Comparison of ENCODE assay signal across 9 mouse cellular contexts in genomic region chr7:141217343-141218013, GRCm38 (mm10). TPM values are rescaled to one million over a fixed set of nuclear protein-coding genes. Genes with fewer than 3 reads are reported as not detected.
DNase-seq lines count a peak whose midpoint lies in the region; ATAC-seq and TF ChIP-seq lines count a peak whose summit lies in the region.
"Had no signal": no experiment of that assay in that cellular context is flagged by ENCODE, and none has a peak within 500 bp of the region (broad histone marks: within the 10 kb centered on the region; RNA-seq: fewer than 3 reads in every experiment).

No protein-coding gene starts in this region.

- H3K4me2 ChIP-seq in forebrain, embryonic 12.5 days: no peak overlapping the region; the same call in 1 of the 2 replicates
- H3K4me2 ChIP-seq in forebrain, postnatal 0 days (ENCODE audit: low read depth): no peak overlapping the region
- peak overlapping the region; percentile 93 for H3K4me2 ChIP-seq in kidney, postnatal 0 days (ENCODE audit: low read length)
- peak overlapping the region; percentile 88; the same call in 1 of the 2 replicates for H3K4me2 ChIP-seq in embryonic facial prominence, embryonic 13.5 days
- peak overlapping the region; percentile 100 for H3K4me2 ChIP-seq in liver, embryonic 15.5 days

- 93% methylated on average over 17 of the region's 17 CpGs for WGBS in forebrain, embryonic 12.5 days
- 93% methylated on average over 17 of the region's 17 CpGs for WGBS in forebrain, postnatal 0 days
- 86% methylated on average over 17 of the region's 17 CpGs for WGBS in kidney, postnatal 0 days
- WGBS in embryonic facial prominence, embryonic 13.5 days: 84% methylated on average over 17 of the region's 17 CpGs
- 89% methylated on average over 17 of the region's 17 CpGs for WGBS in liver, embryonic 15.5 days (ENCODE audit: insufficient replicate concordance)

- no peak for ATAC-seq in forebrain, embryonic 12.5 days (ENCODE audit: low FRiP score)
- no peak for ATAC-seq in forebrain, postnatal 0 days
- ATAC-seq in kidney, postnatal 0 days (replicated peaks; ENCODE audit: low FRiP score, low read depth): no peak
- no peak for ATAC-seq in embryonic facial prominence, embryonic 13.5 days (ENCODE audit: insufficient number of reproducible peaks, insufficient read depth, low FRiP score, low TSS enrichment, low read depth)
- no peak for ATAC-seq in liver, embryonic 15.5 days (ENCODE audit: insufficient read depth)

- H3K9ac ChIP-seq in forebrain, embryonic 12.5 days: 0 out of 2 replicates have a peak overlapping the region, but pooled peaks have one; percentile 75
- no peak overlapping the region for H3K9ac ChIP-seq in forebrain, postnatal 0 days
- peak overlapping the region; percentile 67; the same call in 1 of the 2 replicates for H3K9ac ChIP-seq in kidney, postnatal 0 days (ENCODE audit: low read depth, low read length)
- H3K9ac ChIP-seq in embryonic facial prominence, embryonic 13.5 days: 0 out of 2 replicates have a peak overlapping the region, but pooled peaks have one; percentile 46
- 0 out of 2 replicates have a peak overlapping the region, but pooled peaks have one; percentile 89 for H3K9ac ChIP-seq in liver, embryonic 15.5 days

- TF ChIP-seq CTCF in forebrain, postnatal 0 days (IDR thresholded peaks at IDR 0.05; ENCODE audit: low read depth): no peak
- no peak for TF ChIP-seq CTCF in kidney, postnatal 0 days (IDR thresholded peaks at IDR 0.05; ENCODE audit: low read depth)

- peaks cover 46% of the 10 kb centered on the region for H3K4me1 ChIP-seq in forebrain, embryonic 12.5 days
- H3K4me1 ChIP-seq in forebrain, postnatal 0 days (ENCODE audit: insufficient read depth): peaks cover 5% of the 10 kb centered on the region; the same call in 1 of the 2 replicates
- H3K4me1 ChIP-seq in kidney, postnatal 0 days (replicated peaks; ENCODE audit: insufficient read depth, low read length): peaks cover 44% of the 10 kb centered on the region; the same call in 1 of the 2 replicates
- H3K4me1 ChIP-seq in embryonic facial prominence, embryonic 13.5 days: peaks cover 42% of the 10 kb centered on the region
- peaks cover 97% of the 10 kb centered on the region for H3K4me1 ChIP-seq in liver, embryonic 15.5 days (replicated peaks)

- peaks cover 25% of the 10 kb centered on the region for H3K36me3 ChIP-seq in forebrain, embryonic 12.5 days (replicated peaks)
- H3K36me3 ChIP-seq in forebrain, postnatal 0 days (ENCODE audit: insufficient read depth): no peaks in the 10 kb centered on the region; the same call in 1 of the 2 replicates
- no peaks in the 10 kb centered on the region for H3K36me3 ChIP-seq in kidney, postnatal 0 days (ENCODE audit: insufficient read depth, low read length)
- peaks cover 17% of the 10 kb centered on the region for H3K36me3 ChIP-seq in embryonic facial prominence, embryonic 13.5 days
- peaks cover 35% of the 10 kb centered on the region for H3K36me3 ChIP-seq in liver, embryonic 15.5 days (replicated peaks)

- no peaks in the 10 kb centered on the region for H3K27me3 ChIP-seq in forebrain, embryonic 12.5 days
- no peaks in the 10 kb centered on the region for H3K27me3 ChIP-seq in forebrain, postnatal 0 days (ENCODE audit: insufficient read depth, low read length)
- no peaks in the 10 kb centered on the region for H3K27me3 ChIP-seq in kidney, postnatal 0 days (ENCODE audit: insufficient read depth, low read length)
- no peaks in the 10 kb centered on the region for H3K27me3 ChIP-seq in embryonic facial prominence, embryonic 13.5 days
- H3K27me3 ChIP-seq in liver, embryonic 15.5 days: no peaks in the 10 kb centered on the region

- no peaks in the 10 kb centered on the region for H3K9me3 ChIP-seq in forebrain, embryonic 12.5 days
- H3K9me3 ChIP-seq in forebrain, postnatal 0 days (ENCODE audit: low read length): no peaks in the 10 kb centered on the region
- H3K9me3 ChIP-seq in kidney, postnatal 0 days (replicated peaks; ENCODE audit: low read length): no peaks in the 10 kb centered on the region
- H3K9me3 ChIP-seq in embryonic facial prominence, embryonic 13.5 days: no peaks in the 10 kb centered on the region
- no peaks in the 10 kb centered on the region for H3K9me3 ChIP-seq in liver, embryonic 15.5 days (replicated peaks)

- no peak overlapping the region for H3K27ac ChIP-seq in forebrain, embryonic 12.5 days
- no peak overlapping the region for H3K27ac ChIP-seq in forebrain, postnatal 0 days (ENCODE audit: low read depth, low read length)
- peak overlapping the region; percentile 97 for H3K27ac ChIP-seq in kidney, postnatal 0 days
- no peak overlapping the region for H3K27ac ChIP-seq in embryonic facial prominence, embryonic 13.5 days
- peak overlapping the region; percentile 92 for H3K27ac ChIP-seq in liver, embryonic 15.5 days (replicated peaks)

- H3K4me3 ChIP-seq in forebrain, embryonic 12.5 days (replicated peaks): 0 out of 2 replicates have a peak overlapping the region, but pooled peaks have one; percentile 69
- H3K4me3 ChIP-seq in forebrain, postnatal 0 days (ENCODE audit: low read depth, low read length): no peak overlapping the region
- H3K4me3 ChIP-seq in kidney, postnatal 0 days (replicated peaks; ENCODE audit: low read depth, low read length): peak overlapping the region; percentile 62; the same call in 1 of the 2 replicates
- H3K4me3 ChIP-seq in embryonic facial prominence, embryonic 13.5 days: no peak overlapping the region; the same call in 1 of the 2 replicates
- peak overlapping the region; percentile 80 for H3K4me3 ChIP-seq in liver, embryonic 15.5 days (replicated peaks)

- DNase-seq in forebrain, postnatal 0 days: no peak
- DNase-seq in kidney, postnatal 0 days (ENCODE audit: low spot score): no peak
- DNase-seq in kidney, postnatal 14 days: no peak
- DNase-seq in natural killer cell, adult 2 months (ENCODE audit: low spot score in 2 of 2): no peak
- no peak for DNase-seq in right cerebral cortex, postnatal 36 days (ENCODE audit: low spot score in 2 of 2)
- DNase-seq: layer of hippocampus, postnatal 36 days had no signal

RNA-seq across cellular contexts. Expression of gene Rassf7, which starts 1.8 kb away (rescaled TPM):
- 35.4 and 38.5 TPM in 2 replicates for polyA plus RNA-seq in forebrain, embryonic 12.5 days (2016; fragmentation: Nextera tagmentation; extraction: Ambion mirVana)
- 13.3 and 15.8 TPM in 2 replicates for total RNA-seq in forebrain, postnatal 0 days (2014; rRNA removed)
- 15.6 and 19.1 TPM in 2 replicates for polyA plus RNA-seq in forebrain, postnatal 0 days (2015; fragmentation: Nextera tagmentation; extraction: Ambion mirVana)
- 61.5 and 62.5 TPM in 2 replicates for polyA plus RNA-seq in kidney, postnatal 0 days (2015; fragmentation: Nextera tagmentation; extraction: Ambion mirVana)
- 32.9 and 40.0 TPM in 2 replicates for polyA plus RNA-seq in embryonic facial prominence, embryonic 13.5 days (2015; fragmentation: Nextera tagmentation; extraction: Ambion mirVana)
- 27.3 and 33.4 TPM in 2 replicates for polyA plus RNA-seq in liver, embryonic 15.5 days (2015; fragmentation: Nextera tagmentation; extraction: Ambion mirVana)

RNA-seq across cellular contexts. Expression of gene Lmntd2, which starts 3.6 kb away (rescaled TPM):
- 3.3 and 3.7 TPM in 2 replicates for polyA plus RNA-seq in forebrain, embryonic 12.5 days (2016; fragmentation: Nextera tagmentation; extraction: Ambion mirVana)
- 0.62 TPM in 1 of 2 replicates, not detected in the other for total RNA-seq in forebrain, postnatal 0 days (2014; rRNA removed)
- polyA plus RNA-seq in forebrain, postnatal 0 days (2015; fragmentation: Nextera tagmentation; extraction: Ambion mirVana): 0.15 and 0.33 TPM in 2 replicates
- polyA plus RNA-seq in kidney, postnatal 0 days (2015; fragmentation: Nextera tagmentation; extraction: Ambion mirVana): 2.6 and 2.9 TPM in 2 replicates
- 2.8 and 3.4 TPM in 2 replicates for polyA plus RNA-seq in embryonic facial prominence, embryonic 13.5 days (2015; fragmentation: Nextera tagmentation; extraction: Ambion mirVana)
- polyA plus RNA-seq in liver, embryonic 15.5 days (2015; fragmentation: Nextera tagmentation; extraction: Ambion mirVana): 0.60 and 0.91 TPM in 2 replicates
- total RNA-seq: layer of hippocampus, postnatal 36 days had no signal

RNA-seq across cellular contexts. Expression of gene Phrf1, which starts 11.1 kb away (rescaled TPM):
- 106 and 107 TPM in 2 replicates for polyA plus RNA-seq in forebrain, embryonic 12.5 days (2016; fragmentation: Nextera tagmentation; extraction: Ambion mirVana)
- total RNA-seq in forebrain, postnatal 0 days (2014; rRNA removed): 50.2 and 53.8 TPM in 2 replicates
- polyA plus RNA-seq in forebrain, postnatal 0 days (2015; fragmentation: Nextera tagmentation; extraction: Ambion mirVana): 26.1 and 35.8 TPM in 2 replicates
- polyA plus RNA-seq in kidney, postnatal 0 days (2015; fragmentation: Nextera tagmentation; extraction: Ambion mirVana): 37.2 and 39.8 TPM in 2 replicates
- polyA plus RNA-seq in embryonic facial prominence, embryonic 13.5 days (2015; fragmentation: Nextera tagmentation; extraction: Ambion mirVana): 78.5 and 82.0 TPM in 2 replicates
- polyA plus RNA-seq in liver, embryonic 15.5 days (2015; fragmentation: Nextera tagmentation; extraction: Ambion mirVana): 26.7 and 32.6 TPM in 2 replicates

RNA-seq across cellular contexts. Expression of gene Lrrc56, which starts 23.5 kb away (rescaled TPM):
- polyA plus RNA-seq in forebrain, embryonic 12.5 days (2016; fragmentation: Nextera tagmentation; extraction: Ambion mirVana): 14.2 and 16.0 TPM in 2 replicates
- total RNA-seq in forebrain, postnatal 0 days (2014; rRNA removed): 11.1 and 11.7 TPM in 2 replicates
- polyA plus RNA-seq in forebrain, postnatal 0 days (2015; fragmentation: Nextera tagmentation; extraction: Ambion mirVana): 10.2 and 10.7 TPM in 2 replicates
- polyA plus RNA-seq in kidney, postnatal 0 days (2015; fragmentation: Nextera tagmentation; extraction: Ambion mirVana): 9.9 and 10.8 TPM in 2 replicates
- 11.6 and 13.3 TPM in 2 replicates for polyA plus RNA-seq in embryonic facial prominence, embryonic 13.5 days (2015; fragmentation: Nextera tagmentation; extraction: Ambion mirVana)
- 11.0 and 12.1 TPM in 2 replicates for polyA plus RNA-seq in liver, embryonic 15.5 days (2015; fragmentation: Nextera tagmentation; extraction: Ambion mirVana)

RNA-seq across cellular contexts. Expression of gene Hras, which starts 23.7 kb away (rescaled TPM):
- 79.1 and 89.4 TPM in 2 replicates for polyA plus RNA-seq in forebrain, embryonic 12.5 days (2016; fragmentation: Nextera tagmentation; extraction: Ambion mirVana)
- 103 and 149 TPM in 2 replicates for total RNA-seq in forebrain, postnatal 0 days (2014; rRNA removed)
- polyA plus RNA-seq in forebrain, postnatal 0 days (2015; fragmentation: Nextera tagmentation; extraction: Ambion mirVana): 198 and 199 TPM in 2 replicates
- polyA plus RNA-seq in kidney, postnatal 0 days (2015; fragmentation: Nextera tagmentation; extraction: Ambion mirVana): 91.5 and 95.5 TPM in 2 replicates
- 99.8 and 110 TPM in 2 replicates for polyA plus RNA-seq in embryonic facial prominence, embryonic 13.5 days (2015; fragmentation: Nextera tagmentation; extraction: Ambion mirVana)
- polyA plus RNA-seq in liver, embryonic 15.5 days (2015; fragmentation: Nextera tagmentation; extraction: Ambion mirVana): 83.0 and 98.2 TPM in 2 replicates

Comparison
In these comparisons a context has a peak if more than half of its experiments do, and no peak if none do; other contexts are left out.
1. H3K4me3 ChIP-seq: peak in forebrain, embryonic 12.5 days (single experiment), kidney, postnatal 0 days (single experiment) and liver, embryonic 15.5 days (single experiment); none in forebrain, postnatal 0 days (single experiment) and embryonic facial prominence, embryonic 13.5 days (single experiment).
2. H3K27ac ChIP-seq: peak in kidney, postnatal 0 days (single experiment) and liver, embryonic 15.5 days (single experiment); none in forebrain, embryonic 12.5 days (single experiment), forebrain, postnatal 0 days (single experiment) and embryonic facial prominence, embryonic 13.5 days (single experiment).
3. H3K4me2 ChIP-seq: peak in kidney, postnatal 0 days (single experiment), embryonic facial prominence, embryonic 13.5 days (single experiment) and liver, embryonic 15.5 days (single experiment); none in forebrain, embryonic 12.5 days (single experiment) and forebrain, postnatal 0 days (single experiment).